Mouse (Mus musculus) hindbrain, embryonic 10.5 days (tissue): ENCODE measurements at regions not wholly inside any gene's neighbourhood (a gene's known extent, or its start where the extent isn't known, plus 50 kb on each side); places are given as distances from the start of the nearest gene placed in this dataset.

Source experiments
- DNase-seq: peaks from one replicate; pipeline ENCODE4 v3.0.0-alpha.2; 2017; ENCODE audit warnings: low spot score
- H3K27ac ChIP-seq: fragments of 300-500 bp; sonication (generic); 2 replicates; pipeline ENCODE4 v1.5.1; 2016; ENCODE audit warnings: mild to moderate bottlenecking, moderate library complexity
- H3K27me3 ChIP-seq: fragments of 300-500 bp; sonication (generic); 2 replicates; pipeline ENCODE4 v1.6.1; 2016; ENCODE audit warnings: mild to moderate bottlenecking; ENCODE audit not compliant: poor library complexity, insufficient read depth, severe bottlenecking
- H3K36me3 ChIP-seq: fragments of 300-500 bp; sonication (generic); 2 replicates; pipeline ENCODE4 v1.6.1; 2016; ENCODE audit warnings: mild to moderate bottlenecking, moderate library complexity
- H3K4me1 ChIP-seq: fragments of 300-500 bp; sonication (generic); replicated peaks from 2 replicates; pipeline ENCODE4 v1.6.1; 2016; ENCODE audit warnings: mild to moderate bottlenecking
- H3K4me3 ChIP-seq: fragments of 300-500 bp; sonication (generic); 2 replicates; pipeline ENCODE4 v1.5.1; 2016; ENCODE audit warnings: mild to moderate bottlenecking, moderate library complexity
- H3K9me3 ChIP-seq: fragments of 300-500 bp; sonication (generic); 2 replicates; pipeline ENCODE4 v1.6.1; 2016; ENCODE audit warnings: mild to moderate bottlenecking, moderate library complexity
- WGBS: fragments of 180-500 bp; shearing (Covaris S2); methylation state at CpG from one replicate; pipeline ENCODE4 v1.1.7; 2016; 5-methylcytosine and 5-hydroxymethylcytosine counted together

DNA sequence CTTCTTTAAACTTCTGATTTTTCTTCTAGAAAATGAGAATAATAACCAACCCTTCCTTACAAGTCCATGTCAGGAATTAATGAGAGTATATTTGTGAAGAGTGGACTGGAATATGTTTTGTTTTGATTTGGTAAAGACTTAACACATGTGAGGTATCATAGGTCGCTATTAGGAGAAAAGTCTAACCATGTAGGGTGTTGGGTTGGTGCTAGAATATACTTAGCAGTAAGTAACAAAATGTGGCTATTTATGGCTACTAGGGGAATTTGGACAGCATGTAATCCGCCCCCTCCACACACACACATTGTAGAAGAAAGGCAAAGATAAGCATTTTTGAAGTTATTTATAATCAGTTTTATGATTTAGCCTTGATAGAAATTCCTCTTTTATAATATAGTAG lies 114.5 kb downstream of the Zfp36l1 start:
- Histone ChIP-seq H3K36me3 (no peaks in the 10 kb centered on the region), H3K27me3 (no peaks in the 10 kb centered on the region), H3K9me3 (no peaks in the 10 kb centered on the region), H3K4me3 (no peak overlapping the region), H3K4me1 (peaks cover 42% of the 10 kb centered on the region), H3K27ac (no peak overlapping the region)
- DNase-seq, result no peak
- WGBS, result 86% methylated on average over 2 of the region's 2 CpGs

DNA sequence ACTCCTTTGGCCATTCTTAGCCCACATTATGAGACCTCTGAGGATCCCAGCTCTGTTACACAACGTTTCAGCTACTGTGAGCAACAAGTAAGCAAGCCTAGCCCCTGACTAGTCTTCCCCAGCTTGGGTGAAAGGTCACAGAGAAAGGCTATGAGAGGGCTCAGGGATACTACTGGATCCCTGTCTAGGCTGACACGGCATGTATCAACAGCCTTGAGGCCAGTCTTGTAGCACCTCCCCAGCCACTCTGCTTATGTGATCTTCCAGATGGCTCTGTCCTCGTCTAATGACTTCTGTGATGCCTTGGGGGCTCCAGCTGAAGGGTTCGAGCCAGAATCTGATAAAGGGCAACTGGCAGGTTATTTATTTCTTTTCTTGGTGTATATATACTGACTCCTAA lies 115.6 kb downstream of the Zfp36l1 start:
- Histone ChIP-seq H3K27ac (0 out of 2 replicates have a peak overlapping the region, but pooled peaks have one; percentile 23), H3K36me3 (no peaks in the 10 kb centered on the region), H3K27me3 (no peaks in the 10 kb centered on the region), H3K9me3 (no peaks in the 10 kb centered on the region), H3K4me1 (peaks cover 36% of the 10 kb centered on the region), H3K4me3 (no peak overlapping the region)
- no peak for DNase-seq
- WGBS, result 70% methylated on average over 4 of the region's 4 CpGs

DNA sequence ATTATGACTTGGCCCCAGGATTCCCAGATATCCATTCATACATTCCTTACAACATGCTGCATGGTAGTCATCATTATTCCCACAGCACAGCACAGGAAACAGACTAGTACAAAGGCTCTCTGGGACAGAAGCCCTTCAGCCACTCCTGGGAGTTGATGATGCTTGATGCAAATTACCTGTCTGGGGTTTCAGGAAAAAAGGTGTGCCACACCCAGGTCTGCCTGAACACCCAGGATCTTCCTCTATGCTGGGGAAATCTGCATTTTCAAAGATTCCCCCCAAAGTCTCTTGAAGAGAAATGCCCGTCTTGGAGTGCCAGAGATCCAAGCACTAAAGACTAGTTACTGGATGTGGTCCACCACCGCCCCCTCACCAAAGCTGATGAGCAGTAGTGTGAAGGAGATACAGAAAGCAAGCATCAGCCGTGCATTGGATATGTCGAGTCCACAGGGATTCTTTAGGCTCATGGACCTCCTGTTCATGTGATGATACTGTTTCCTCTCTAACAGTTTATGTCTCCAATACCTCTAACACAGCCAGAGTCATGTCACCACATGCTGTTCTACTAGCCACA lies 117.2 kb downstream of the Zfp36l1 start:
- no peaks in the 10 kb centered on the region for H3K27me3 ChIP-seq
- 91% methylated on average over 4 of the region's 4 CpGs for WGBS
- no peaks in the 10 kb centered on the region for H3K9me3 ChIP-seq

DNA sequence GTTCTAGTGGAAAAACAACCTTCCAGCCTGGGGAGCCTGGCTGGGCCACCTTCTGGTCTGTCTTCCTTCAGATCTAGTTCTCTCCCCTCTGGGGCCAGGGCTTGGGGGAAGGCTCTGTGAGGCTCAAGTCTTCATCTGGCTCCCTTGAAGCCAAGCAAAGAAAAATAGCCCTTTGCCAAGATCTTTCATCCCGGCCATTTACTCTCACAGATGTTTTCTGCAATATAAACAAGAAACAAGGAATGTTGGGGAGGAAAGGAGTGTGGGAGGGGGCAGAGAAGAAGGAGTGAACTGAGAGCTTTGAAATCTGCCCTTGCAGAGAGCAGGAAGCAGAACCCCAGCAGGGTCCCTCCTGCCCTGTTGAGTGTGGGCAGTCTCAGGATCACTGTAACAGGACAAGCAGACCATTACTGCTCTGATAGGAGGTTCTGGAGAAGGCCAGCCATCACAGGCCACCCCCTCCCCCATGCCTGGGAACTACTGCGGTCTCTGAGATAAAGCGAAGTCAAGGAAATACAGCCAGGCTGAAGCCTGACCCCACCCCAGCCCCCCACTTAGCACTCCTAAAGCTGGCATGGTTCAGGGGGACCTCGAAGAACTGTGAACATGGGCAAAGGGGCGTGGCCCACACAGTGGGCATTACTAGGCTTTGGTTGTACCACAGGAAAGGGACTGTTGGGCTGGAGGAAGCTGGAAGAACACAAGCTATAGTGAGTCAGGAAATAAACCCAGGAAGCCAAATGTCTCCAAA lies 118.8 kb downstream of the Zfp36l1 start:
- peak; percentile 45 for DNase-seq
- H3K27me3 ChIP-seq, result no peaks in the 10 kb centered on the region
- 62% methylated on average over 5 of the region's 5 CpGs for whole genome bisulfite sequencing
- peak overlapping the region; percentile 80 for H3K27ac ChIP-seq
- H3K4me3 ChIP-seq, result no peak overlapping the region
- H3K9me3 ChIP-seq, result no peaks in the 10 kb centered on the region
- peaks cover 56% of the 10 kb centered on the region for H3K4me1 ChIP-seq
- H3K36me3 ChIP-seq, result no peaks in the 10 kb centered on the region

More for the DNA sequence above, 117.2 kb downstream of the Zfp36l1 start:
- H3K36me3 ChIP-seq, result no peaks in the 10 kb centered on the region
- peak overlapping the region; percentile 80; the same call in 1 of the 2 replicates for H3K27ac ChIP-seq
- H3K4me1 ChIP-seq, result peaks cover 40% of the 10 kb centered on the region
- no peak for DNase-seq
- H3K4me3 ChIP-seq, result no peak overlapping the region

DNA sequence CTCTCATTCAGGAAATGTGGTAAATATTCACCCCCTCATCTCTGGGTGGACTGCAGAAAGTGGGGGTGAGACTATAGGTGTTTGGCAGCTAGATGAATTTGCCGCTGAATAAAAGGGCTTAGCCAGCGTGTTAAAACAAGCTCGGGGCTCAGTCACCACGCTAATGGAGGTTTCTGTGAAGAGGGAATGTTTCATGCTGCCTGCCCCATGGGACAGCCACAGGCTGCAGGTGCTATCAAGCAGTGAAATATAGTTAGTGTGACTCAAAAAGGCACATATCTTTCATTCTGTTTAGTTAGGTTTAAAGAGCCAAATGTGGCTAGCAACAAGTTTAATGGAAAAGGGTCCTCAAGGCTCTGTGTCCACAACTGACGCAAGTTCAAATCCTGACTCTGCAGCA lies 121.5 kb downstream of the Zfp36l1 start:
- no peaks in the 10 kb centered on the region for H3K27me3 ChIP-seq
- peak overlapping the region; percentile 76 for H3K27ac ChIP-seq
- no peaks in the 10 kb centered on the region for H3K9me3 ChIP-seq
- DNase-seq, result no peak
- peaks cover 62% of the 10 kb centered on the region for H3K4me1 ChIP-seq
- H3K36me3 ChIP-seq, result no peaks in the 10 kb centered on the region
- no peak overlapping the region for H3K4me3 ChIP-seq
- WGBS, result 63% methylated on average over 5 of the region's 5 CpGs

DNA sequence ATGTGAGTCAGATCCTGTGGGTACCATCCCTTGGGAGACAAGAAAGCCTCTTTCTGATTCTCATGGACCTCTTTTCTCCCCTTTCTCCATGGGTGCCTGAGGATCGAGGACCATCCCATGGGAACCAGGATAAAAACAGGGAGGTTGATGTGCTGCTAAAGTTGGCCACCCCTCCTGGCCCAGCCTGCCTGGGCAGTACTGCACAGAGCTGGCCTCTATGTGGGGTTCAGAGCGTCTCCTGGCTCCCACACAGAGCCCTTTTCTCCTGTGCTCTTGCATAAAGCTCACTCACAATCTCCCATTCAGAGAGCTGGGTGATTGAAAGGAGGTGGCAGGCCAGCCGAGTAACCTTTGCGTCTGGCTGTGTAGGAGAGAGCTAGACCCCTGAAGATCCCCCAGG lies 122.1 kb downstream of the Zfp36l1 start:
- Histone ChIP-seq H3K4me1 (peaks cover 66% of the 10 kb centered on the region), H3K9me3 (no peaks in the 10 kb centered on the region), H3K36me3 (no peaks in the 10 kb centered on the region), H3K27ac (peak overlapping the region; percentile 76), H3K4me3 (no peak overlapping the region), H3K27me3 (no peaks in the 10 kb centered on the region)
- no peak for DNase-seq
- 42% methylated on average over 4 of the region's 4 CpGs for WGBS

DNA sequence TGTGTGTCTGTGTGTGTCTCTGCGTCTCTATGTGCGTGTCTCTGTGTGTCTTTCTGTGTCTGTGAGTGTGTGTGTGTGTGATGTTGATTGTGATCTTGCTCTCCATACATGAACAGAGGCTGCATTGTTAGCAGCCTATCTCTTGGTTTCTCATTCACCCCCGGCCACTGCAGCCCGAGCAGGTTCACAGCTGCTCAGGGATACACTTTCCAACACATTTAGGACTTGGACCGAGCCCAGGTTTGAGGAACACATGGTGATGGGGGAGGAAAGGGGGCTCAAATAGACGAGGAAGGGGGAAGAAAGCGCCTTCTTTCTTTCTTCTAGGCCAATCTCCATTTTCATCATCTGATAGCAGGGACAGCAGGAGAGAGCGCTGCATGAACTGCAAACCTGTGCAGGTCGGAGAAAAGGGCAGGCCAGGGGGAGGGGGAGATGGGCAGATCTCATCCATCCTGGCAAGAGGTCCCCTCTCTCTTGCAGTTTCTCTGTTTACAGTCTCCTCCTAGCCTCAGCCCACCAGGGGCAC lies 123.2 kb downstream of the Zfp36l1 start:
- H3K4me1 ChIP-seq, result peaks cover 56% of the 10 kb centered on the region

DNA sequence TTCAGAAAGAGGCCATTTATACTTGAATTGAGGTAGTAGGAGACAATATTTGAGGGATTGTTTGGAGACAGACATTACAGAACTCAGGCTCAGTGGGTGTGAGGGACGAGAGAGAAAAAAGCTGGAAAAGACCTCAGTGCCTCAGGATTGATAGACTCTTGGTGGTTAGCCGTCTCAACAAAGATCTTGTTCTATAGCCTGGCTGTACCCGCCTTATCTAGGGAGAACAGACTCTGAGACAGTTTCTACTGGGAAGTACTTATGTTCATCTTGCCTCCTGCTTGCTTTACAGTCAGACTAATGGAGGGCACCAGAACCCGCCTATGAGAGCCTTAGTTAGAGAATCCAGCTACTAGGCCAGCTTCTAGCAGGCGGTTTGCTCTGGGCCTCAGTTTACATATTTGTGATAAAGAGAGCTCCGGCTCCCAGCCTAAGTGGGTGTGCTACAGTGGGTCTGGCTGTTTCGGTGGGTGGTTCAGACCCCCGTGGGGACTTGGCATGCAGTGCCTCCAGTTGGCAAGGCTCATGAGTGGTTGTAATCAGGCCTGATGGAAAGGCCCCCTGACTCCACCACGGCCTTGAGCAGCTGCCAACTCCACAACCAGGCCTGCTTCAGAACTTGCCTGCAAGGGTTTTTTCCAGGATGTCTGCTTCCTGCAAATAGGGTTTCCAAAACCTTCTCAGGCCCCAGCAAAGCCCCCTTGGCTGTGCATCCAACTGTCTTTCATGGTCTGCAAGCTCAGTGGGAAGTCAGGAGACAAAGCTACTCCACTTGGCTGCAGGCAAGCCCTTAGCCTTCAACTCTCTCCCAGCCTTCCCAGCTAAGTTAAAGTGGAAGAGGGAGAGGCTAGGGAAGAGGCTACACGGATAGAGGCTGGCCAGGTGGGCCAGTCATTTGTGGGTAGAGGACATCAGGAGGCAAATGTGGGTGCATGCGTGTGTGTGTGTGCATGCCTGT lies 124.1 kb downstream of the Zfp36l1 start:
- Histone ChIP-seq H3K27me3 (no peaks in the 10 kb centered on the region), H3K4me1 (peaks cover 54% of the 10 kb centered on the region), H3K36me3 (no peaks in the 10 kb centered on the region), H3K27ac (peak overlapping the region; percentile 76), H3K4me3 (no peak overlapping the region), H3K9me3 (no peaks in the 10 kb centered on the region)
- no peak for DNase-seq
- 86% methylated on average over 11 of the region's 11 CpGs for WGBS

More for the DNA sequence above, 123.2 kb downstream of the Zfp36l1 start:
- Histone ChIP-seq H3K4me3 (no peak overlapping the region), H3K9me3 (no peaks in the 10 kb centered on the region), H3K27me3 (no peaks in the 10 kb centered on the region), H3K36me3 (no peaks in the 10 kb centered on the region), H3K27ac (peak overlapping the region; percentile 76)
- no peak for DNase-seq
- WGBS, result 63% methylated on average over 9 of the region's 9 CpGs

DNA sequence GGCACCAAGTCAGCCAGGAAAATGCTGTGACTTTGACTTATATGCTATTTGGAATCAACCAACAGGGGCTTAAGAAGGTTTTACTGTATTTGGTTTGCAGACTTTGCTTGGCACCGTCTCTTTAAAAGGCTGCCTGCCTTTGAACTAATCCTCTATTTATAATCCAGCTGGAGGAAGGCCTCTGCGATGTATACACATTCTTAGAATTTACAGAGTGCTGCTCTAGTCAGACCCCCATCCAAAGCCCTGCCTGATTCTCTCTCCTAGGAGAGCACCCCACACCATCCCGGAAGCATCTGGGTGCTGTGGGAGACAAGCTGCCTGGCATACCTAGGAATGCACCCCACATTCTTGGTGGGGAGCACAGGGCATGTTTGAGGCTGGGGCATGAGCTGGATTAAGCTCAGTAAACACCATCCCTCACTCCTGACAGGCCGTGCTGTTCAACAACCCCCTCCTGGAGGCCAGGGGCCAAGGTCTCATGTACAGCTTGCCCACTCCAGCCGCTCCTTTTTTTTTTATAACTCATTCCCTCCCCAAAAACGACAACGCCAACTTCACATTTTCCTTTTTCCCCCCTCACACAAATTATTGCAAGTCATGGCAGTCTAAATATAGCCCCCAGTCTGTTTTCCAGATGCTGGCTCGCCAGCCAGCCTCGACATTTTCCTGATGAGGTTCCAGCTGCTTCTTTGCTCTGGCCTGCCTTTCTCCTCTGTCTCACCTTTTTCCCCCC lies 126.4 kb downstream of the Zfp36l1 start:
- peak overlapping the region; percentile 72 for H3K27ac ChIP-seq
- H3K9me3 ChIP-seq, result no peaks in the 10 kb centered on the region
- no peak overlapping the region for H3K4me3 ChIP-seq
- no peaks in the 10 kb centered on the region for H3K27me3 ChIP-seq
- no peak for DNase-seq
- no peaks in the 10 kb centered on the region for H3K36me3 ChIP-seq
- H3K4me1 ChIP-seq, result peaks cover 51% of the 10 kb centered on the region
- WGBS, result 60% methylated on average over 9 of the region's 9 CpGs

DNA sequence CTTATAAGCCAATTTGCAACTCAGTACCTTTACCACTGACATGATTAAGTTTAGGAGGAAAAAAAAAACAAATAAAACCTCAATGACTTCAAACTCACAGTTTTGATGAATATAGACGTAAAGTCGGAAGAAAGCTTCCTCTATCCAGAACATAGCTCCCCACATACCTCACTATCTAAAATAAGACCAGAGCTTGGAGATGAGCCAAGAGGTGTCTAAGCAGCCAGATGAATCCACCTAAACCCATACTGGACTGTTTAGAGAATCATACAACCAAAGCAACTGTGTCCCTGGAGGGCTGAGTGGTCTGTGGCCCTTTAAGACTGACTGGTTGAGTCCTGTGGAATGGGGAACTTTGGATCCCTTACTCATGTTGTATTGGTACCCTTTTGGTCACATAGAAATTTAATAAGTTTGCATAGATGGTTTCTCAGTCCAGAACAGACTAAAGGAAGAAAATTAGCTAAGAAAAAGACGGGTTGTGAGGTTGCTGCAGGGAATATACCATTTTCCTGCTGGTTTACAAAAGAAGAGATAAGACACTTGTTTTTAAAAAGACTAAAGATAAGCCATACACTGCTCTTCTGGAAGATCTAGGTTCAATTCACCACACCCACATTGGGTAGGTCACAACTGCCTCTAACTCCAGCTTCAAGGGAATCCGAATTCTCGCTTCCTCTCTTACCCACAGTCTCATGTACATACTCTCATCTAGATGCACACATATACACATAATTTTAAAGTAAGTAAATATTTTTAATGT lies 127.6 kb downstream of the Zfp36l1 start:
- Histone ChIP-seq H3K36me3 (no peaks in the 10 kb centered on the region), H3K4me1 (peaks cover 38% of the 10 kb centered on the region), H3K4me3 (no peak overlapping the region), H3K9me3 (no peaks in the 10 kb centered on the region), H3K27ac (no peak overlapping the region), H3K27me3 (no peaks in the 10 kb centered on the region)
- WGBS, result 90% methylated on average over 5 of the region's 5 CpGs
- no peak for DNase-seq

DNA sequence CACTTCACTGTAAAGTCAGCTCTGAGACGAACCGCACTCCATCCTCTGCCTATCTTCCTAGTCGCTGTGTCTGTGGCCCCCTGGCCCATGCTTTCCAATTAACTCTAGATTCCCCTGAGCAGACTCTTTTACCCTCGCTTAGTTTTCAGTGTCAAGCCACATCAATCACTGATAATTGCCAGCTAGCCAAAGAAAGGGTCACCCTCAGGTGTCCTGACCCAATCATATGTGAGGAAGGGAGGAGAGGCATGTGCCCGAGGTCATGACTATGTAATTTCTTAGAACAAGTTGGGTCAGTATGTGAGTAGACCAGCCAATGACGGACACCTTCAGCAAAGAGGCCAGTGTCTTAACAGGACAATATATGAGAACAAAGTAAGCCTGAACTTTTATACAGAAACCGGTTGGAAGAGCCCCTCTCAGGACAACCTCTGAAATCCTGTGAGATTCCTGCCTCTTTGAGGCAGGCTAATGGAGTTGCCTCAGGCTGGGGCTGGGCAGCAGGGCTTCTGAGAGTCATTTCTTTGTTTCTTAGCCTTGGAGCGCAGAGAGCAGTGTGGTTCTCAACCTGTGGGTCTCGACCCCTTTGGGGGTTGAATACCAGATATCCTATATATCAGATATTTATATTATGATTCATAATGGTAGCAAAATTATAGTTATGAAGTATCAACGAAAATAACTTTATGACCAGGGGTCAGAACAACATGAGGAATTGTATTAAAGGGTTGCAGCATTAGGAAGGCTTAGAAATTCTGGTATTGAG lies 128.6 kb downstream of the Zfp36l1 start:
- no peak for DNase-seq
- Histone ChIP-seq H3K9me3 (no peaks in the 10 kb centered on the region), H3K4me1 (peaks cover 29% of the 10 kb centered on the region), H3K36me3 (no peaks in the 10 kb centered on the region), H3K4me3 (no peak overlapping the region), H3K27ac (peak overlapping the region; percentile 59), H3K27me3 (no peaks in the 10 kb centered on the region)
- WGBS, result 52% methylated on average over 10 of the region's 10 CpGs
